Mouse (Mus musculus) ovary, postnatal 10 days (tissue): ENCODE measurements around the gene Asgr1.

Experiments
- DNase-seq: peaks from one replicate; pipeline ENCODE4 v3.0.0; 2022; ENCODE audit warnings: low spot score

Gene Asgr1

GRCm38 (mm10) chr11:70026689-70027088, 27.2 kb upstream of the Asgr1 start:
- no peak for DNase-seq

GRCm38 (mm10) chr11:70027397-70027796, 26.5 kb upstream of the Asgr1 start:
- no peak for DNase-seq

DNA sequence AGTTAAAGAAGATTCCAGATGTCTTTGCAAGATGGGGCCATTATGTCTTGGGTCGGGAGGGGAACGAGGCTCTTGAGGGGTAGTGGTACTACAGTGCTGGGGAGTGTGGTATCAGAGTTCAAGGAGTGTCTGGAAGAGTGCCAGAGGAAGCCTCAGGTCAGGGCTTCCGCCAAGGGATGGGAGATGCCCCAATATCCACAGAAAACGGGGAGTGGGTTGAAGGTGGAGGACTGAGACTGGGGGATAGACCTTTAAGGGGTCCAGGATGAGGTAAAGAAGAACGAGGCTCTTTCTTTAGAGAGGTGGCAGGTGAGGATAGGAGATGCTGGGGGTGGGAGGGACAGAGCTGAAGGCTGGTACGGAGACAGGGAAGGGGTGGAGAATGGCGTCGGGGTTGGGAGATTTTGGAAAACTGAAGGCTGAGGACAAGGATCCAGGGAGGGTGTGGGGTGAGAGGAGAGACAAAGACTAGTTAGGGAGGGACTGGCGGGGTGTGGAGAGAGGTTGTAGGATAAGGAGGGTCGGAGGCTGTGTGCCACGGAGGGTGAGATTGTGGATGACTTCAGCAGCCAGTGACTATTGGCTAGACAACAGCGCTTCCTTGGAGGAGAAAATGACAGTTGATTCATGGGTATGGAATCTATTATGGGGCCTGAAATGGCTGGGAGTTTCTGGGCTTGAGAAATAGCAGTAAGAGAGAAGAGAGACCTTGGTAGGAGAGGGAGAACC, 25.3 kb upstream of the Asgr1 start:
- no peak for DNase-seq

- no peak for DNase-seq
Observed at GRCm38 (mm10) chr11:70029130-70029801, 24.6 kb upstream of the Asgr1 start.

- DNase-seq: no peak
Observed at GRCm38 (mm10) chr11:70029829-70030550, 23.9 kb upstream of the Asgr1 start.

DNA sequence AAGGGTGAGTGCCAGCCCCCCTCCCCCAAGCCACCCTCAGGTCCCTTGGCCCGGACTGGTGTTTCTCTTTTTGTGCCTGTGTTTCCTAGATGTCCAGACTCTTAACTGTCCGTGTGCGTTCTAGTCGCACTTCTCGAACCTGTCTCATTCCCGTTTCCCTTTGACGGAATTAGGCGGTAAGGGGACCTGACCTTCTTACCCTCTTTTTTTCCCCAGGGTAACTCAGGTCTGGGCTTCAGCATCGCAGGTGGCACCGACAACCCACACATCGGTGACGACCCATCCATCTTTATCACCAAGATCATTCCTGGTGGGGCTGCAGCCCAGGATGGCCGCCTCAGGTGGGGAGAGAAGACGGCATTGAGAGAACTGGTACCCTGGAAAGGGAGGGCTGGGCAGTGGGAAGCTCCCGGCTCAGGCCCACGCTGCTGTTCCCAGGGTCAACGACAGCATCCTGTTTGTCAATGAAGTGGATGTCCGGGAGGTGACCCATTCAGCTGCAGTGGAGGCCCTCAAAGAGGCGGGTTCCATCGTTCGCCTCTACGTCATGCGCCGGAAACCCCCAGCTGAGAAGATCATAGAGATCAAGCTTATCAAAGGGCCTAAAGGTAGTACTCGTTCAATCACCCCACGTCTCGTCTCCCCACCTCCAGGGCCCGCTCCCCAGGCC, 23.1 kb upstream of the Asgr1 start:
- DNase-seq: no peak

DNA sequence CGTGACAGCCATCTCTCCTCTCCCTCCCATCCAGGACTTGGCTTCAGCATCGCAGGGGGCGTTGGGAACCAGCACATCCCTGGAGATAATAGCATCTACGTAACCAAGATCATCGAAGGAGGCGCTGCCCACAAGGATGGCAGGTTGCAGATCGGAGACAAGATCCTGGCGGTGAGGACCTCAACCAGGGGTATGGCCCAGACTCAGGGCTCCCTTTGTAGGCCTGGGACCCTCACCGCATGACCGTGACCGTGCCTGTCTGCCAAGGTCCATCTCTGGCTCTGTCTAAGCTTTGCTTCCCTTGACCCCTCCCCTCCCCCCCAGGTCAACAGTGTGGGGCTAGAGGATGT, 22.6 kb upstream of the Asgr1 start:
- DNase-seq: no peak

DNA sequence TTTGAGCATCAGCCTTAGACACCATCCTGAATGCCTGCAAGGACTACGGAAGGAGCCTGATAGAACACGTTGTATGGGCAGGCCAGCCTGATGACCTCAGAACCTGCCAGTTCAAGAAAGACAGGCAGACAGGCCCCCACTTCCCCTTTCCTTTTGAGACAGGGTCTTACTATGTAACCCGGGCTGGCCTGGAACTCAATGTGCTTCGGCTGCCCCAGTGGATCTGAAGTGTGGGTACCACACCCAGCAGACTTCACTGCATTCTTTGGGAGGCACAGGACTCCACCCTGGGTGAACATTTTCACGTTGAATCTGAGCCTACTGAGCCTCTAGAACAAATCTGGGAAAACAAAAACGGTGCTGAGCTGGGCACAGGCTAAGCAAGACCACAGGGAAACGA, 15.7 kb upstream of the Asgr1 start:
- no peak for DNase-seq

DNA sequence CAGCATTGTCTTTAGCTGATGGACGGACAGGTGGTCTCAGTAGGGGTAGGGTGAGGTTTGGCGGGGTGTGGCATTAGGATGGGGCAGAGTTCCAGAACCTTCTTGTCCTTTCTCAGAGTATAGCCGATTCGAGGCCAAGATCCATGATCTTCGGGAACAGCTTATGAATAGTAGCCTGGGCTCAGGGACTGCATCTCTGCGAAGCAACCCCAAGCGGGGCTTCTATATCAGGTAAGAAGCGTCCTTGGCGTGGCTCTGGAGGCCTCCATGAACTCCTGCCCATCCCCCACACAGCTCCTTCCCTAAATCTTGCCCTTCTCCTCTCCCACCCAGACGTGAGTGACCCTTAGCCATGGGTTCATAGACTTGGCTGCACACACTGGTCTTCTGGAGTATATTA, 14.3 kb upstream of the Asgr1 start:
- DNase-seq: no peak

DNA sequence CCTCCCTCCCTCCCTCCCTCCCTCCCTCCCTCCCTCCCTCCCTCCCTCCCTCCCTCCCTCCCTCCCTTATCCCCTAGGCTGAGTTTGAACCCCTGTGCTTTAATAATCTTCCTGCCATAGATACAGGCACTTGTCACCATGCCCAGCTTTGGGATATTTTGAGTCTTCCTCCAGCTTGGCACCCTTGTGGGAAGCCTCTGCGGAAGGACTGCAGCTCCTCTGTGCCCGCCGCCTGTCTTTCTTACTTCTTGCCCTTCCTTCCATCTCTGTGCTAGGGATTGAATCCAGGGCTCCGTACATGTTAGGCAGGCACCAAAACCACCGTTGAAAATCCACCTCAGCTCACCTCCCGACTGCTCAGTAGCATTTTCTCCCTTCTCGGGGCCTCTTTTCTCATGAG, 13.7 kb upstream of the Asgr1 start:
- DNase-seq: no peak

DNA sequence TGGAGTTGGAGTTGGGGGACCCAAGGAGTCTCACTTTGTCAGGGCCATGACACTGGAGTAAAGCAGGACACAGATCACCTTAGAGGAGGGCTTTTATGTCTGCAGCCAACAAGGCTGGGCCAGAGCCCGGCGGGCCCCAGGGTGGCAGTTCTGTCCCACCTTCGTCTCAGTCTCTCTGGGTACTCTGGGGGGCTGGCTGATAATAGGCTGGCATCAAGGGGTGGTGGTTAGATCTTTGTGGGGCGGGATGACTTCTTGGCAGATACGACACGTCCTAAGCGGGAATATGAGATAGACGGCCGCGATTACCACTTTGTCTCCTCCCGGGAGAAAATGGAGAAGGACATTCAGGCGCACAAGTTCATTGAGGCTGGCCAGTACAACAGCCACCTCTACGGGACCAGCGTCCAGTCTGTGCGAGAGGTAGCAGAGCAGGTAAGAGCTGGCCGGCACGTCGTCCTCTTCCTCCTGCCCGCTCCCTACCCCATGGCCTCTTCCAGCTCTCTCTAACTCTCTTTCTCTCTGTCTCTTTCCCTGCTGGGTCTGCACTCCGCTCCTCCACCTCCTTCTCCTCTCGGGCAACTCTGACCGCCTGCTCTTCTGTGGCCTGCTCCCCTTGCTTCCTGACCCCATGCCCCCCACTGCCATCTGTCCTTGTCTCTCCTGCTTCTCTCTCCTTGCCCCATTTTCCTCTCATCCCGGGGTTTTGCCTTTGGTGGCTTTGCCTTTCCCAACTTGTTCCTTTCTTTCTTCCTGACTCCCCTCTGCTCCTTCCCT, 11.4 kb upstream of the Asgr1 start:
- no peak for DNase-seq

DNA sequence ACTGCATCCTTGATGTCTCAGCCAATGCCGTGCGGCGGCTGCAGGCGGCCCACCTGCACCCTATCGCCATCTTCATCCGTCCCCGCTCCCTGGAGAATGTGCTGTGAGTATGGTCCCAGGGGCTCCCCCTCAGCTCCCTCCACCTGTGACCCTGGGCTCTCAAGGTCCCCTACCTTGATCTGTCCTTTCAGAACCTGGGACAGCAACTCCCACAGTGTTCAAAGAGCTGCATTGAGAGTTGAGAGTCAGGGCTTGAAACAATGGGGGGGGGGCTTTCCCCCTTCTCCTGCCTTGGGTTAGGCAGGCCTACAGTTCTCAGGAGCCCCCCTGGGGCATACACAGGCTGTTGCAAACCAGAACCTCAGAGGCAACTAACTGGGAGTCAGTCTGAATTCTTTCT, 10.2 kb upstream of the Asgr1 start:
- DNase-seq: no peak

GRCm38 (mm10) chr11:70045435-70045834, 8.4 kb upstream of the Asgr1 start:
- no peak for DNase-seq

DNA sequence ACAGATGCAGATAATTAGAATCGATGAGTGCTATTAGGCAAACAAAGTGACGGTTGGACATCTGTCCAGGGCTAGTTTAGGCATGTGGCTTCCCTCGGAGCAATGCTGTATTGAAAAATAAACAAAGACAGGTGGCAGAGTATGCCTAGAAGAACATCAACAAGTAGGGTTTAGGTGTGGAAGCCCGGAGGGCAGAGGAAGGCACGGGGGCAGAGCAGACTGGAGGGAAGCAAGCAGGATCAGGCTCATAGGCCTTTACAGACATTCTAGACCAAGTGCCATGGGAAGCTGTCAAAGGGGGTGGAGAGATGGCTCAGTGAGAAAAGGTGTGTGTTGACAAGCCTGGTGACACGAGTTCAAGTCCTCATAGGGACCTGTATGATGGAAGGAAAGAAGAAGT, 4.5 kb upstream of the Asgr1 start:
- no peak for DNase-seq

DNA sequence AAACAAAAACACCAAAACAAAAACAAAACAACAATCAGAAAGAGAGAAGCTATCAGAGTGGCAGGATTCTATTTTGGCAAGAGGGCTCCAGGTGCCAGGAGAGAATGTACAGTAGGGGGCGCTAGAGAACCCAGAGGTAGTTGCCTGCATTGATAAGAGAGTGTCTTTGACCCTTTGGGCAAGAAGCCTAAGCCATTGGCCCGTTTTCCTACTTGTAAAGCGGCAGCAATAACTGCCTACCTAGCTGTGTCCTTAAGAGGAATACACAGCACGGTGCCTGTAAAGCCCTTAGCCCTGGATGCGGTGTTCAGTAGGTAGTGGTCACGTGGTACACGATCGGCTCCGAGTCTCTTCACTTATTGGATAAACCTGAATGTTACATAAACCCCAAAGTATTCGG, 4.1 kb upstream of the Asgr1 start:
- DNase-seq: no peak

DNA sequence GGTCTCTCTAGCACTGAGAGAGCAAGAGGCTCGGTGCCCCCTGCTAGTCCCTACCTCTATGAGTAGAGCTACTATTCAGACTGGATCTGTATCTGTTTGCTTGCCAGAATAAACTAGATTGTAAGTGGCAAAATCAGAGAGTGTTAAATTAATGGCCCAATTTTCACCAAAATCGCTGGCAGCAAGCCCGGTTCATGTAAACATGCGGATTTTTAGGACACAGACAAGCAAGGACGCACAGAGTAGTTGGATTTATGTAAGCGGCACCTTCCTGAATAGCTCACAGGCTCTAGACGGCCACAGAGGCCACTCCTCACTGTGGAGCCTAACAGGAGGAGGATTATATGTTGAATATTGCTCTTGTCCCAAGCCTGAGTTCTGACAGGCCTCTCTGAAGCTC, 729 bp upstream of the Asgr1 start:
- DNase-seq: no peak

GRCm38 (mm10) chr11:70055618-70056214, 1.8 kb downstream of the Asgr1 start:
- peak; percentile 49 for DNase-seq

- no peak for DNase-seq
Observed at GRCm38 (mm10) chr11:70057805-70058204, 3.9 kb downstream of the Asgr1 start.

GRCm38 (mm10) chr11:70059930-70060329, 6.0 kb downstream of the Asgr1 start:
- DNase-seq: no peak

DNA sequence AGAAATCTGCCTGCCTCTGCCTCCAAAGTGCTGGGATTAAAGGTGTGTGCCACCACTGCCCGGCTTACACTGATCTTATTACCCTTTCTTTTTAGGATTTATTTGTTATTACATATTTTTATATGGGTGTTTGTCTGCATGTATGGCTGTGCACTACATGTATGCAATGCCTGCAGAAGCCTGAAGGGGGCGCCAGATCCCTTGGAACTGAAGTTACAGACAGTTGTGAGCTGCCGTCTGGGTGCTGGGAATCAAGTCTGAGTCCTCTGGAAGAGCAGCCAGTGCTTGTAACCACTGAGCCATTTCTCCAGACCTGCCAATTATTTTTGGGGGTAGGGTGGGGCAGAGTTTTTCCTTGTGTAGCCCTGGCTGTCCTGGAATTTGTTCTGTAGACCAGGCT, 9.2 kb downstream of the Asgr1 start:
- DNase-seq: no peak

DNA sequence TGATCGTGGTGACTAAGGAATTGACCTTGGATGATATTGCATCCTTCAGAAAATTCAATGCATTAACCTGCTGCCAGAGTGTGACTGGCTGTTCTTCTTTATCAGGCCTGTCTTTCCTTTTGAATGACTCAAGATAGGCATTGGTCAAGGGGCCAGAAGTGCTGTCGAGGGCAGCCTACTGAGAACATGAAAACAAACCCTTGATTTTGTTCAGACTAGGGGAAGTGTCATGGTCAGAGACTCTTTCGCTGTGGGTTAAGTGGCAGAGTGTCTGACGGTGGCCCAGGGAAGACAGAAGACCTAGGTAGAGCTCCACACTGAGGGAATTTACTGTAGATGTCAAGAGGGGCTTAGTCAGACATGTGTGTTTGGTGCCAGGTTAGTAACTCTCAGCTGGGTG, 12.8 kb downstream of the Asgr1 start:
- DNase-seq: no peak

GRCm38 (mm10) chr11:70068245-70068644, 14.4 kb downstream of the Asgr1 start:
- no peak for DNase-seq
